Mouse (Mus musculus) forebrain, postnatal 0 days (tissue): ENCODE data around the gene Nfatc2ip. TPM values are rescaled to one million over a fixed set of nuclear protein-coding genes. Genes with fewer than 3 reads are reported as not detected.

Experiments
- ATAC-seq: fragments of 200-750 bp; cut with Nextera tagmentation; 2 replicates; pipeline ENCODE4 v1.8.0; 2017; ENCODE audit warnings: mild to moderate bottlenecking, moderate library complexity
- DNase-seq: peaks from one replicate; pipeline ENCODE4 v3.0.0-alpha.2; 2015
- H3K27ac ChIP-seq: fragments of 300-500 bp; sonication (generic); 2 replicates; pipeline ENCODE4 v1.5.1; 2014; ENCODE audit warnings: low read depth, mild to moderate bottlenecking, antibody characterized with exemption, low read length, moderate library complexity, mixed read lengths
- H3K27me3 ChIP-seq: fragments of 300-500 bp; sonication (generic); 2 replicates; pipeline ENCODE4 v1.6.1; 2014; ENCODE audit warnings: mild to moderate bottlenecking, low read length, mixed read lengths; ENCODE audit not compliant: insufficient read depth
- H3K36me3 ChIP-seq: fragments of 300-500 bp; sonication (generic); 2 replicates; pipeline ENCODE4 v1.6.1; 2014; ENCODE audit warnings: mild to moderate bottlenecking, moderate library complexity; ENCODE audit not compliant: insufficient read depth
- H3K4me1 ChIP-seq: fragments of 300-500 bp; sonication (generic); 2 replicates; pipeline ENCODE4 v1.6.1; 2014; ENCODE audit warnings: antibody characterized with exemption; ENCODE audit not compliant: insufficient read depth
- H3K4me2 ChIP-seq: fragments of 300-500 bp; sonication (generic); 2 replicates; pipeline ENCODE4 v1.6.1; 2014; ENCODE audit warnings: low read depth, mild to moderate bottlenecking, moderate library complexity
- H3K4me3 ChIP-seq: fragments of 300-500 bp; sonication (generic); 2 replicates; pipeline ENCODE4 v1.5.1; 2014; ENCODE audit warnings: low read depth, low read length, mixed read lengths
- H3K9ac ChIP-seq: fragments of 300-500 bp; sonication (generic); 2 replicates; pipeline ENCODE4 v1.6.1; 2014; ENCODE audit warnings: mild to moderate bottlenecking
- H3K9me3 ChIP-seq: fragments of 300-500 bp; sonication (generic); 2 replicates; pipeline ENCODE4 v1.6.1; 2016; ENCODE audit warnings: low read length
- CTCF ChIP-seq: sonication (generic); IDR thresholded peaks from 2 replicates; pipeline ENCODE4 v1.5.1; 2016; ENCODE audit warnings: antibody characterized with exemption, control low read depth, low read depth
- WGBS: fragments of 180-500 bp; shearing (Covaris S2); extraction: QIAGEN DNeasy Blood & Tissue Kit; methylation state at CpG from one replicate; pipeline ENCODE4 v1.1.7; 2014; 5-methylcytosine and 5-hydroxymethylcytosine counted together
- polyA plus RNA-seq: library from polyadenylated mRNA; unstranded; fragments of >200 nt; fragmentation: Nextera tagmentation; extraction: Ambion mirVana; gene quantifications from 2 replicates; pipeline ENCODE4 v1.2.1, GENCODE M21; 2015
- total RNA-seq: library from RNA; depleted of rRNA; stranded (reverse); fragments of >200 nt; gene quantifications from 2 replicates; pipeline ENCODE4 v1.2.3, GENCODE M21; 2014

The Nfatc2ip gene
- total and polyA plus RNA-seq, 2 experiments from 2014 or later: 2.4 to 5.2 TPM

DNA sequence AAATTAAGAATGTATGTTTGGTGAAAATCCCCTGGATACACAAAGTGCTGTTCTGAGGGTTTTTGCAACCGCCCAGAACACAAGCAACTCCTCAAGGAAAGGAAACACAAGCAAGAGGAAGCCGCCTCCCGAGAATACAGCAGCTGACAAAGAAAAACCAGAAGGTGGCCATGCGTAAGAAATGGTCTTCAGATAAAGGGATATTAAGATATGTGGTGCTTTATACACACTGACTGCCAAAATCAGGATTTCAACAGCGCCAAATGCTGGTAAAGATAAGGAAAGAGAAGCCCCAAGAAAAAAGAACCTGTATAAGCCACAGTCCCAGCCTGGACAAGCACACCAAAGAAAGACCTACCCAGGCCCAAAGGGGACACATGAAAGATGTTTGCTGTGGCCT is 13.0 kb downstream of the Nfatc2ip start:
- no peak for TF ChIP-seq CTCF
- Histone ChIP-seq H3K4me3 (no peak overlapping the region), H3K9me3 (no peaks in the 10 kb centered on the region), H3K36me3 (peaks cover 17% of the 10 kb centered on the region; the same call in 1 of the 2 replicates), H3K4me2 (no peak overlapping the region), H3K9ac (no peak overlapping the region), H3K27ac (no peak overlapping the region), H3K4me1 (no peaks in the 10 kb centered on the region), H3K27me3 (no peaks in the 10 kb centered on the region)
- ATAC-seq (no peak), DNase-seq (no peak)
- WGBS: 89% methylated on average over 5 of the region's 5 CpGs

DNA sequence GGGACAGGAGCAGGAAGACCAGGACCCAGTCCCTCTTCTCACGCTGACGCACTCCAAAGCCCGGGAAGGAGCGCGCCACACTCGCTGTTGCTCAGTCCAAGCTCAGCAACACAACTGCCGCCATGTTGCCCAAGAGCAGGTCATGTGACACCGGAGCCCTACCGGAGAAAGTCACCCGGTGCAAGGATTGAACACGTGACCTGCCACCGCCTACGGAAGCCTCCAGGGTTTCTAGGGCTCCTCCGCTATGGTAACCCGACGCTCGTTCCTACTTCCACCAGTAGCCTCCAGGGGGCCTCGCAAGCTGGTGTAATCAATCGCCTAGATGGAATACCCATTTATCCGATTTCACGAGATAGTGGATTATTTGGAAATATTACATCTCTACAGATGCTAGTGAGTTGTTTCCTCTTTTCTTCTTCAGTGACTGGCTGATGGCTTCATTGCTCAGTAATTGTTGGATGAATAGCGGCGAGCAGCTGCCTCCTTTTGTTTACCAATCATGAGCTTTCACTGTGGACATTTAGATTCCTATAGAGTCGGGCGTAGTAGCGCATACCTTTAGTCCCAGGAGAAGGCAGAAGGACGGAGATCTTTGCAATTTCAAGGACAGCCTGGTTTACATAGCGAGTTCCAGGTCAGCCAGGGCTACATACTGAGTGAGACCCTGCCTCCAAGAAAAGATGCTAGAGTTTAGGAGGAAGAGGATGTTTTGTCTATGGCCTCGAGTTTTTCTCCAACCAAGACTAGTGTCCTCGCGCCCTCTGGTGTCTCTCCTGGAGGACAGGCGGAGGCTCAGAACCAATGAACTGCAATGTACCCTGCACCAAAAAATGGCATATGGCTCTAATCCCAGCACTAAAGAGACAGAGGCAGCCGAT is 19.0 kb downstream of the Nfatc2ip start, which contains the start of gene Spns1:
Spns1 (minus strand) TSS at position 173 of the 881 bp plus-strand sequence.
- peak; percentile 93 for TF ChIP-seq CTCF
- peak; percentile 99 for DNase-seq
- Histone ChIP-seq H3K27ac (peak within 1 kb of the TSS; percentile 83), H3K27me3 (no peaks in the 10 kb centered on the region), H3K4me2 (peak within 1 kb of the TSS; percentile 94), H3K9me3 (no peaks in the 10 kb centered on the region), H3K4me3 (peak within 1 kb of the TSS; percentile 86), H3K9ac (peak within 1 kb of the TSS; percentile 82), H3K36me3 (peaks cover 23% of the 10 kb centered on the region), H3K4me1 (peaks cover 7% of the 10 kb centered on the region; the same call in 1 of the 2 replicates)
- WGBS: under 1% methylated on average over 33 of the region's 33 CpGs
- peak; percentile 98 for ATAC-seq

DNA sequence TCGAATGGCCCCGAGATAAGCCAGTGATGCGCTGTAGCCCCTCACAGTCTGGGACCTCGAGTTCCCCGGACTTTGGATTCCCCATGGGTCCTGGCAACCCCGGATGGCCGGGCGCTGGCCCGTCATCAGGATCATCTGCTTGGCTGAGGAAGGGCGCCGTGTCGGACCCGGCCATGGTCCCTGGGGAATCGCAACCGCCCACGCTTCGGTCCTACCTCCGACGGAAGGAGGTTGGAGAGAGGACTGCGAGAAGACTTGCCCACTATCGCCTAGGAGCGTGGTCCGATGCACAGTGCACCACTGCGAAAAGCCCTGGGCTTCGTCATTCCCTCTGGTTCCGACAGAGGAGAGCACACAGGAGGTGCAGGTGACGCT is 19.6 kb downstream of the Nfatc2ip start:
- DNase-seq (no peak), ATAC-seq (peak; percentile 36)
- H3K27ac ChIP-seq: peak overlapping the region; percentile 66; the same call in 1 of the 2 replicates
- peak overlapping the region; percentile 94 for H3K4me2 ChIP-seq
- WGBS: 3% methylated on average over 27 of the region's 27 CpGs
- peak overlapping the region; percentile 86 for H3K4me3 ChIP-seq
- H3K9me3 ChIP-seq: no peaks in the 10 kb centered on the region
- no peak for TF ChIP-seq CTCF
- peak overlapping the region; percentile 82 for H3K9ac ChIP-seq
- peaks cover 7% of the 10 kb centered on the region; the same call in 1 of the 2 replicates for H3K4me1 ChIP-seq
- H3K36me3 ChIP-seq: peaks cover 29% of the 10 kb centered on the region
- no peaks in the 10 kb centered on the region for H3K27me3 ChIP-seq

DNA sequence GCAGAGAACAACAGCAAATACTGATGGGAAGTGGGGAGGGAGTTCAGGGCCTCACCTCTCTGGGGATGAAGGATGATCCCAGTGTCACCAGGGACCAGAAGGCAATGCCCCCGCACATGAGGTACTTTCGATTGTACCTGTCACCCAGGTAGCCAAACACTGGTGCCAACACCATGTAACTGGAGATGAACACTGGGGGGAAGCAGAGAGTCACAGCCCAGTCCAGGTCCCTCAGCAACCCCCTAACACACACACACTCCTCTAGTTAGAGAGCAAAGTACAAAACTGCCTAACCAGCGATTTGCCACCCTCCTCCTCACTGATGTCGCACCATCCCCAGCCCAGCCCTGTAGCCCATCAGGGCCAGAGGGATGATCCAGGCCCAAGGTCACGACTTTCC is 21.5 kb downstream of the Nfatc2ip start:
- Histone ChIP-seq H3K9ac (no peak overlapping the region), H3K27me3 (no peaks in the 10 kb centered on the region)

GRCm38 (mm10) chr7:126374526-126374925 is 22.0 kb downstream of the Nfatc2ip start:
- Histone ChIP-seq H3K27me3 (no peaks in the 10 kb centered on the region), H3K4me3 (no peak overlapping the region), H3K4me1 (peaks cover 7% of the 10 kb centered on the region; the same call in 1 of the 2 replicates), H3K4me2 (no peak overlapping the region), H3K36me3 (peaks cover 52% of the 10 kb centered on the region), H3K9ac (no peak overlapping the region), H3K27ac (no peak overlapping the region), H3K9me3 (no peaks in the 10 kb centered on the region)
- DNase-seq (no peak), ATAC-seq (no peak)
- 87% methylated on average over 6 of the region's 6 CpGs for WGBS
- no peak for TF ChIP-seq CTCF

More for the DNA sequence above, 21.5 kb downstream of the Nfatc2ip start:
- 0 out of 2 replicates have a peak, but pooled peaks have one; percentile 18 for TF ChIP-seq CTCF
- Histone ChIP-seq H3K9me3 (no peaks in the 10 kb centered on the region), H3K36me3 (peaks cover 48% of the 10 kb centered on the region), H3K4me2 (no peak overlapping the region), H3K27ac (no peak overlapping the region), H3K4me1 (peaks cover 7% of the 10 kb centered on the region; the same call in 1 of the 2 replicates), H3K4me3 (no peak overlapping the region)
- no peak for ATAC-seq
- no peak for DNase-seq
- 78% methylated on average over 5 of the region's 5 CpGs for WGBS

- no peak for DNase-seq
- Histone ChIP-seq H3K27me3 (no peaks in the 10 kb centered on the region), H3K27ac (no peak overlapping the region), H3K4me2 (no peak overlapping the region), H3K4me1 (peaks cover 7% of the 10 kb centered on the region; the same call in 1 of the 2 replicates), H3K4me3 (no peak overlapping the region), H3K9me3 (no peaks in the 10 kb centered on the region), H3K9ac (no peak overlapping the region), H3K36me3 (peaks cover 59% of the 10 kb centered on the region)
- 86% methylated on average over 9 of the region's 9 CpGs for WGBS
- no peak for TF ChIP-seq CTCF
- no peak for ATAC-seq
These were observed 23.5 kb downstream of the Nfatc2ip start for GRCm38 (mm10) chr7:126373007-126373406.

DNA sequence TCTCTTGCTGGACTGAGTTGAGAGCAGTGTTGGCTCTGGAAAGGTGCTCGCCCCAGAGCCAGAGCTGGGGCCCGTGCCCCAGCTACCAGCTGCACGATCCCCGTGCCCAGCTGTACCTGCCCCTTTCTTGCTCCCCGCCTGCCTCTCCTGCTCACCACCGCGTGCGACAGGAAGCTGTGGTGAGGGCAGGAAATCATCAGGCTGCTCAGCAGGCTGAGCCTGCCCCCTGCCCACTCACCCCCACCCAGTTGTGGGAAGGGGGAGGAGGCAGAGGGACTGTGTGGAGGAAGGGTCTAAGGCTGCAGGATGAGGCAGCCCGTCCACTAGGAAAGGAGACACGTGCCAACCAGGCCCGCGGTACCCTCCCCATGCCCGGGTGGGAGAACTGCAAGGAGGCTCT is 27.1 kb downstream of the Nfatc2ip start, which contains the start of gene Lat:
Lat (minus strand) TSS at position 178 of the 400 bp plus-strand sequence.
- Histone ChIP-seq H3K36me3 (peaks cover 61% of the 10 kb centered on the region), H3K9me3 (no peaks in the 10 kb centered on the region), H3K9ac (no peak within 1 kb of the TSS), H3K27ac (no peak within 1 kb of the TSS), H3K4me1 (no peaks in the 10 kb centered on the region), H3K4me3 (no peak within 1 kb of the TSS), H3K27me3 (no peaks in the 10 kb centered on the region), H3K4me2 (no peak within 1 kb of the TSS)
- no peak for ATAC-seq
- WGBS: 83% methylated on average over 13 of the region's 13 CpGs
- no peak for DNase-seq
- TF ChIP-seq CTCF: no peak
